Mouse (Mus musculus): ENCODE data around the gene Gm20850. TPM values are rescaled to one million over a fixed set of nuclear protein-coding genes. Genes with fewer than 3 reads are reported as not detected.
"Not testable (repeated sequence)": the region's sequence is repeated elsewhere in the genome, so short reads cannot be mapped to it uniquely, and the experiment has no call there.

The Gm20850 gene
- polyA plus RNA-seq (2015; fragmentation: Nextera tagmentation; extraction: Ambion mirVana): not detected in 2 replicates

- no CpG with 5 or more reads among the region's 6 CpGs for WGBS
- H3K4me3 ChIP-seq (replicated peaks); H3K27me3 ChIP-seq; H3K36me3 ChIP-seq; ATAC-seq; H3K27ac ChIP-seq; H3K4me1 ChIP-seq (replicated peaks); H3K4me2 ChIP-seq (replicated peaks); H3K9ac ChIP-seq (replicated peaks); H3K9me3 ChIP-seq: not testable (repeated sequence)
Measured at GRCm38 (mm10) chrY:75715022-75715421, at the start of gene Gm20850. Gm20850 (plus strand) TSS chrY:75715322.
